Mouse (Mus musculus) hindbrain, postnatal 0 days (tissue): ENCODE data around the gene Macrod2. TPM values are rescaled to one million over a fixed set of nuclear protein-coding genes. Genes with fewer than 3 reads are reported as not detected.

ENCODE experiments used
- ATAC-seq: fragments of 200-750 bp; cut with Nextera tagmentation; 2 replicates; pipeline ENCODE4 v1.8.0; 2017; ENCODE audit warnings: mild to moderate bottlenecking, moderate TSS enrichment, moderate library complexity
- DNase-seq: peaks from one replicate; pipeline ENCODE4 v3.0.0-alpha.2; 2015; ENCODE audit warnings: low spot score
- H3K27ac ChIP-seq: fragments of 300-500 bp; sonication (generic); 2 replicates; pipeline ENCODE4 v1.5.1; 2014; ENCODE audit warnings: mild to moderate bottlenecking
- H3K27me3 ChIP-seq: fragments of 300-500 bp; sonication (generic); 2 replicates; pipeline ENCODE4 v1.6.1; 2014; ENCODE audit warnings: low read length, mixed read lengths; ENCODE audit not compliant: insufficient read depth
- H3K36me3 ChIP-seq: fragments of 300-500 bp; sonication (generic); 2 replicates; pipeline ENCODE4 v1.6.1; 2014; ENCODE audit warnings: low read length, mixed read lengths; ENCODE audit not compliant: insufficient read depth
- H3K4me1 ChIP-seq: fragments of 300-500 bp; sonication (generic); 2 replicates; pipeline ENCODE4 v1.6.1; 2014; ENCODE audit warnings: antibody characterized with exemption, low read length, mixed read lengths; ENCODE audit not compliant: insufficient read depth
- H3K4me2 ChIP-seq: fragments of 300-500 bp; sonication (generic); 2 replicates; pipeline ENCODE4 v1.6.1; 2014; ENCODE audit warnings: low read depth, mild to moderate bottlenecking, low read length, moderate library complexity, mixed read lengths
- H3K4me3 ChIP-seq: fragments of 300-500 bp; sonication (generic); 2 replicates; pipeline ENCODE4 v1.5.1; 2014; ENCODE audit warnings: low read length
- H3K9ac ChIP-seq: fragments of 300-500 bp; sonication (generic); replicated peaks from 2 replicates; pipeline ENCODE4 v1.6.1; 2014; ENCODE audit warnings: mild to moderate bottlenecking, low read length, moderate library complexity, mixed read lengths
- H3K9me3 ChIP-seq: fragments of 300-500 bp; sonication (generic); 2 replicates; pipeline ENCODE4 v1.6.1; 2016; ENCODE audit warnings: low read length, mixed read lengths
- CTCF ChIP-seq: IDR thresholded peaks from 2 replicates; pipeline ENCODE4 v1.5.1; 2016; ENCODE audit warnings: antibody characterized with exemption, control low read depth, low read depth
- WGBS: fragments of 180-500 bp; shearing (Covaris S2); extraction: QIAGEN DNeasy Blood & Tissue Kit; methylation state at CpG from one replicate; pipeline ENCODE4 v1.1.7; 2014; 5-methylcytosine and 5-hydroxymethylcytosine counted together
- polyA plus RNA-seq: library from polyadenylated mRNA; unstranded; fragments of >200 nt; fragmentation: Nextera tagmentation; extraction: Ambion mirVana; gene quantifications from 2 replicates; pipeline ENCODE4 v1.2.1, GENCODE M21; 2015
- total RNA-seq: library from RNA; depleted of rRNA; stranded (reverse); fragments of >200 nt; gene quantifications from 2 replicates; pipeline ENCODE4 v1.2.3, GENCODE M21; 2014

Macrod2 gene
- total and polyA plus RNA-seq, 2 experiments from 2014 or later = 18.3 to 60.0 TPM

GRCm38 (mm10) chr2:141231011-141231668 lies 836.0 kb downstream of the Macrod2 start:
- peak; percentile 60 for DNase-seq
- H3K9ac ChIP-seq = no peak overlapping the region
- 23% methylated on average over 16 of the region's 16 CpGs for whole genome bisulfite sequencing
- peak overlapping the region; percentile 42 for H3K4me2 ChIP-seq
- no peak overlapping the region for H3K27ac ChIP-seq
- H3K27me3 ChIP-seq = no peaks in the 10 kb centered on the region
- H3K4me3 ChIP-seq = peak overlapping the region; percentile 8; the same call in 1 of the 2 replicates
- TF ChIP-seq CTCF = no peak
- ATAC-seq = peak; percentile 69; the same call in 1 of the 2 replicates
- H3K4me1 ChIP-seq = no peaks in the 10 kb centered on the region
- H3K36me3 ChIP-seq = no peaks in the 10 kb centered on the region
- no peaks in the 10 kb centered on the region for H3K9me3 ChIP-seq

GRCm38 (mm10) chr2:141234306-141234705 lies 839.2 kb downstream of the Macrod2 start:
- Histone ChIP-seq H3K27me3 (no peaks in the 10 kb centered on the region), H3K4me1 (no peaks in the 10 kb centered on the region), H3K36me3 (no peaks in the 10 kb centered on the region), H3K4me2 (no peak overlapping the region), H3K4me3 (no peak overlapping the region), H3K9ac (no peak overlapping the region), H3K9me3 (no peaks in the 10 kb centered on the region), H3K27ac (no peak overlapping the region)
- DNase-seq = no peak
- 62% methylated on average over 8 of the region's 8 CpGs for WGBS
- no peak for TF ChIP-seq CTCF
- no peak for ATAC-seq

DNA sequence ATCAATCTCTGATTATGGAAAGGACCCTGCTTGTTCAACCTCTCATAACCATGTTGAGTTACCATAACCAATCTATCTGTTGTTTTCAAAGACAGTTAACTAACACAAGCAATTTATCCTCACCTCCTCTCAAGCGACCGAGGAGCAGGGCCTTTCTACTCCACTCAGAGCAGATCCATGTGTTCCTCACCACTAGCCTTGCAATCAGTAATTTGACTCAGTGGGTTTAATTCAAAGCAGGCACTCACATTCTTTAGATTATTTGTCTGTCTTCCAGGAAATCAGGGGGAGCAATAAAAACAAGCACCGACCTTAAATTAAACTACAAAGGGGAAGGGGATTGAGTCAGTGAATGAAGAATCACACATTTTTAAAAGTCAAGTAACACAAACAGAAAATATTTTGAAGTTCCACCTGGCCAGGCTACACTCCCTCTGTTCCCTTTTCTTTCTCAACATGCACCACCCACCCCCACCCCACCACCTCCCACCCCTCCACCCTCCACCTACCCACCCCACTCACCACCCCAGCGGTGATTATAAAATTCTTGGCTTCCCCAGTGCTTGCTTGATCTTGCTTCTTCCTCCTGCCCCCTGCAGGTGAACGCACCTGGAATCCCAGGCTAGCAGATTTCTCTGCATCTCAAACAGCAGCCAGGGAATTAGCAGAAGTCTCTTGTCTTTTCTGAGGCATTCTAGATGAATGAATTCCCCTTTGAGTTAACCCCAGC lies 839.8 kb downstream of the Macrod2 start:
- H3K4me3 ChIP-seq = no peak overlapping the region
- DNase-seq = no peak
- H3K9ac ChIP-seq = no peak overlapping the region
- 48% methylated on average over 5 of the region's 5 CpGs for WGBS
- H3K4me2 ChIP-seq = no peak overlapping the region
- no peak overlapping the region for H3K27ac ChIP-seq
- no peaks in the 10 kb centered on the region for H3K9me3 ChIP-seq
- no peak for TF ChIP-seq CTCF
- no peaks in the 10 kb centered on the region for H3K27me3 ChIP-seq
- H3K4me1 ChIP-seq = no peaks in the 10 kb centered on the region
- ATAC-seq = no peak
- H3K36me3 ChIP-seq = no peaks in the 10 kb centered on the region

- TF ChIP-seq CTCF = no peak
- 88% methylated on average over 2 of the region's 2 CpGs for WGBS
- Histone ChIP-seq H3K4me2 (no peak overlapping the region), H3K9ac (no peak overlapping the region), H3K36me3 (no peaks in the 10 kb centered on the region), H3K4me1 (no peaks in the 10 kb centered on the region), H3K27ac (no peak overlapping the region), H3K4me3 (no peak overlapping the region), H3K9me3 (no peaks in the 10 kb centered on the region), H3K27me3 (no peaks in the 10 kb centered on the region)
- DNase-seq (no peak), ATAC-seq (no peak)
Observed at GRCm38 (mm10) chr2:141247680-141248079, 852.6 kb downstream of the Macrod2 start.

DNA sequence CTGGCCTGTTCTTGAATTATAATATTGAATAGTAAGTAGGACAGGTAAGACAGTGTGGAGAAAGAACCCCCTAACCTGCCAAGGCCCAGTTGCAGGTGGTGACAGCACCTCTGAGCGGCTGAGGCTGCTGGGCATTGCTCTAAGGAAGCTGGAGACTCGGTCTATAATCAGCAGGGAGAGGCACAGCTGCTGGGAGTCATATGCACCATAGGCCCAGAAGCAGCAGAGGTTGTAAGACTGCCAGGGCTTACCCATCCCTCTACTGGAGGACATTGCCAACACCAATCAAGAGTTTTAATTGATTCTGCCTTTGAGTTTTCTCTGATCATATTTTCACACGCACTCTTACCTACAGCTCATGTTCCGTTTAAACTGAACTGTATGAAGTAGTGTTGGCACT lies 869.5 kb downstream of the Macrod2 start:
- Histone ChIP-seq H3K27me3 (no peaks in the 10 kb centered on the region), H3K4me2 (no peak overlapping the region), H3K9me3 (no peaks in the 10 kb centered on the region), H3K27ac (no peak overlapping the region), H3K4me3 (no peak overlapping the region), H3K9ac (no peak overlapping the region), H3K36me3 (no peaks in the 10 kb centered on the region), H3K4me1 (no peaks in the 10 kb centered on the region)
- TF ChIP-seq CTCF = no peak
- DNase-seq (peak; percentile 13), ATAC-seq (no peak)
- WGBS = 62% methylated on average over 4 of the region's 4 CpGs

GRCm38 (mm10) chr2:141266591-141266990 lies 871.5 kb downstream of the Macrod2 start:
- H3K36me3 ChIP-seq = no peaks in the 10 kb centered on the region
- no peaks in the 10 kb centered on the region for H3K4me1 ChIP-seq
- H3K9me3 ChIP-seq = no peaks in the 10 kb centered on the region
- H3K27me3 ChIP-seq = no peaks in the 10 kb centered on the region
- H3K4me2 ChIP-seq = no peak overlapping the region
- TF ChIP-seq CTCF = no peak
- no peak overlapping the region for H3K9ac ChIP-seq
- ATAC-seq = no peak
- DNase-seq = no peak
- H3K27ac ChIP-seq = no peak overlapping the region
- no peak overlapping the region for H3K4me3 ChIP-seq

- H3K27ac ChIP-seq = no peak overlapping the region
- TF ChIP-seq CTCF = no peak
- H3K9ac ChIP-seq = no peak overlapping the region
- H3K4me3 ChIP-seq = no peak overlapping the region
- WGBS = 66% methylated on average over 4 of the region's 4 CpGs
- DNase-seq (no peak), ATAC-seq (no peak)
- no peaks in the 10 kb centered on the region for H3K4me1 ChIP-seq
- no peaks in the 10 kb centered on the region for H3K27me3 ChIP-seq
- no peaks in the 10 kb centered on the region for H3K36me3 ChIP-seq
- H3K9me3 ChIP-seq = no peaks in the 10 kb centered on the region
- no peak overlapping the region for H3K4me2 ChIP-seq
Observed at GRCm38 (mm10) chr2:141271541-141271940, 876.4 kb downstream of the Macrod2 start.
